Mouse (Mus musculus) lung, adult 2 months (tissue): ENCODE data around the gene Zmpste24.

Experiments
- CTCF ChIP-seq: fragments of 200-500 bp; IDR thresholded peaks from 2 replicates; pipeline ENCODE4 v1.5.1; 2011; ENCODE audit warnings: mild to moderate bottlenecking, low read length, control low read depth; ENCODE audit not compliant: insufficient read depth
- POLR2A ChIP-seq: fragments of 200-500 bp; IDR thresholded peaks from 2 replicates; pipeline ENCODE4 v1.6.1; 2011; ENCODE audit warnings: low read depth, mild to moderate bottlenecking, control low read depth, low read length, borderline replicate concordance; ENCODE audit errors: extremely low read depth

GRCm38 (mm10) chr4:121109126-121109525, 11.1 kb upstream of the Zmpste24 start, which contains the start of gene Tmco2:
- TF ChIP-seq POLR2A = no peak
- no peak for TF ChIP-seq CTCF
